Mouse (Mus musculus) heart, embryonic 12.5 days (tissue): ENCODE measurements around the gene Cd164l2. TPM values are rescaled to one million over a fixed set of nuclear protein-coding genes. Genes with fewer than 3 reads are reported as not detected.
A peak's percentile ranks its signal among the peaks of the same experiment; 100 is the strongest.

Source experiments
- ATAC-seq: fragments of 200-750 bp; cut with Nextera tagmentation; 2 replicates; pipeline ENCODE4 v1.8.0; 2017; ENCODE audit warnings: moderate TSS enrichment, moderate library complexity; ENCODE audit not compliant: insufficient number of reproducible peaks, low FRiP score
- H3K27ac ChIP-seq: fragments of 300-500 bp; sonication (generic); 2 replicates; pipeline ENCODE4 v1.5.1; 2016; ENCODE audit warnings: mild to moderate bottlenecking, moderate library complexity; ENCODE audit not compliant: poor library complexity, severe bottlenecking
- H3K27me3 ChIP-seq: fragments of 300-500 bp; sonication (generic); replicated peaks from 2 replicates; pipeline ENCODE4 v1.6.1; 2016; ENCODE audit warnings: mild to moderate bottlenecking, moderate library complexity
- H3K36me3 ChIP-seq: fragments of 300-500 bp; sonication (generic); 2 replicates; pipeline ENCODE4 v1.6.1; 2016; ENCODE audit warnings: mild to moderate bottlenecking, moderate library complexity
- H3K4me1 ChIP-seq: fragments of 300-500 bp; sonication (generic); replicated peaks from 2 replicates; pipeline ENCODE4 v1.6.1; 2016; ENCODE audit warnings: mild to moderate bottlenecking
- H3K4me2 ChIP-seq: fragments of 300-500 bp; sonication (generic); 2 replicates; pipeline ENCODE4 v1.6.1; 2016; ENCODE audit warnings: mild to moderate bottlenecking, moderate library complexity
- H3K4me3 ChIP-seq: fragments of 300-500 bp; sonication (generic); 2 replicates; pipeline ENCODE4 v1.5.1; 2016; ENCODE audit warnings: mild to moderate bottlenecking
- H3K9ac ChIP-seq: fragments of 300-500 bp; sonication (generic); 2 replicates; pipeline ENCODE4 v1.6.1; 2016; ENCODE audit warnings: mild to moderate bottlenecking, moderate library complexity
- H3K9me3 ChIP-seq: fragments of 300-500 bp; sonication (generic); replicated peaks from 2 replicates; pipeline ENCODE4 v1.6.1; 2016; ENCODE audit warnings: mild to moderate bottlenecking, moderate library complexity
- WGBS: fragments of 180-500 bp; shearing (Covaris S2); methylation state at CpG from one replicate; pipeline ENCODE4 v1.1.7; 2016; 5-methylcytosine and 5-hydroxymethylcytosine counted together
- polyA plus RNA-seq: library from polyadenylated mRNA; unstranded; fragments of >200 nt; fragmentation: Nextera tagmentation; extraction: Ambion mirVana; gene quantifications from 2 replicates; pipeline ENCODE4 v1.2.1, GENCODE M21; 2016

Gene Cd164l2
- polyA plus RNA-seq, 1 experiment from 2014 or later, result 0.34 TPM

GRCm38 (mm10) chr4:133257798-133258408 is 46.0 kb downstream of the Cd164l2 start:
- Histone ChIP-seq H3K4me1 (0 out of 2 replicates have a peak, but pooled peaks cover 3% of the 10 kb centered on the region), H3K27me3 (peaks cover 62% of the 10 kb centered on the region), H3K4me3 (no peak overlapping the region), H3K9me3 (no peaks in the 10 kb centered on the region), H3K9ac (no peak overlapping the region), H3K4me2 (no peak overlapping the region), H3K36me3 (no peaks in the 10 kb centered on the region), H3K27ac (no peak overlapping the region)
- ATAC-seq, result 0 out of 2 replicates have a peak, but pooled peaks have one; percentile 27
- WGBS, result 75% methylated on average over 12 of the region's 12 CpGs

- peaks cover 31% of the 10 kb centered on the region for H3K36me3 ChIP-seq
- H3K27ac ChIP-seq, result no peak overlapping the region
- ATAC-seq, result no peak
- 0 out of 2 replicates have a peak, but pooled peaks cover 1% of the 10 kb centered on the region for H3K4me1 ChIP-seq
- H3K9me3 ChIP-seq, result peaks cover 8% of the 10 kb centered on the region; the same call in 1 of the 2 replicates
- no peak overlapping the region for H3K9ac ChIP-seq
- WGBS, result 44% methylated on average over 10 of the region's 10 CpGs
- no peak overlapping the region for H3K4me3 ChIP-seq
- no peak overlapping the region for H3K4me2 ChIP-seq
- H3K27me3 ChIP-seq, result peaks cover 24% of the 10 kb centered on the region
Observed at GRCm38 (mm10) chr4:133261641-133262374, 49.9 kb downstream of the Cd164l2 start.

GRCm38 (mm10) chr4:133262375-133262765 is 50.4 kb downstream of the Cd164l2 start:
- H3K27me3 ChIP-seq, result peaks cover 18% of the 10 kb centered on the region
- no peak overlapping the region for H3K9ac ChIP-seq
- no peak overlapping the region for H3K27ac ChIP-seq
- no peak overlapping the region for H3K4me3 ChIP-seq
- H3K9me3 ChIP-seq, result peaks cover 8% of the 10 kb centered on the region; the same call in 1 of the 2 replicates
- ATAC-seq, result no peak
- H3K4me2 ChIP-seq, result no peak overlapping the region
- H3K36me3 ChIP-seq, result peaks cover 36% of the 10 kb centered on the region
- 64% methylated on average over 7 of the region's 7 CpGs for WGBS
- H3K4me1 ChIP-seq, result no peaks in the 10 kb centered on the region

GRCm38 (mm10) chr4:133262882-133263281 is 51.0 kb downstream of the Cd164l2 start, which contains the start of gene Sytl1:
Gene Sytl1 (minus strand): TSS chr4:133263113.
- H3K4me2 ChIP-seq, result no peak within 1 kb of the TSS
- no peaks in the 10 kb centered on the region for H3K4me1 ChIP-seq
- peaks cover 13% of the 10 kb centered on the region for H3K27me3 ChIP-seq
- no peak within 1 kb of the TSS for H3K4me3 ChIP-seq
- no peak within 1 kb of the TSS for H3K27ac ChIP-seq
- peaks cover 41% of the 10 kb centered on the region for H3K36me3 ChIP-seq
- ATAC-seq, result no peak
- no peak within 1 kb of the TSS for H3K9ac ChIP-seq
- peaks cover 8% of the 10 kb centered on the region; the same call in 1 of the 2 replicates for H3K9me3 ChIP-seq
- 43% methylated on average over 7 of the region's 7 CpGs for WGBS

GRCm38 (mm10) chr4:133263756-133264155 is 51.8 kb downstream of the Cd164l2 start:
- Histone ChIP-seq H3K4me3 (no peak overlapping the region), H3K27me3 (peaks cover 7% of the 10 kb centered on the region), H3K9me3 (peaks cover 8% of the 10 kb centered on the region; the same call in 1 of the 2 replicates), H3K36me3 (peaks cover 50% of the 10 kb centered on the region), H3K4me2 (no peak overlapping the region), H3K9ac (no peak overlapping the region), H3K27ac (no peak overlapping the region), H3K4me1 (no peaks in the 10 kb centered on the region)
- no peak for ATAC-seq
- WGBS, result 88% methylated on average over 5 of the region's 5 CpGs

GRCm38 (mm10) chr4:133264559-133264958 is 52.6 kb downstream of the Cd164l2 start:
- H3K9ac ChIP-seq, result no peak overlapping the region
- H3K27ac ChIP-seq, result no peak overlapping the region
- no peak for ATAC-seq
- no peaks in the 10 kb centered on the region for H3K4me1 ChIP-seq
- H3K36me3 ChIP-seq, result peaks cover 58% of the 10 kb centered on the region
- peaks cover 8% of the 10 kb centered on the region; the same call in 1 of the 2 replicates for H3K9me3 ChIP-seq
- 91% methylated on average over 2 of the region's 2 CpGs for WGBS
- H3K4me2 ChIP-seq, result no peak overlapping the region
- no peaks in the 10 kb centered on the region; the same call in 1 of the 2 replicates for H3K27me3 ChIP-seq
- H3K4me3 ChIP-seq, result no peak overlapping the region

GRCm38 (mm10) chr4:133265297-133265696 is 53.4 kb downstream of the Cd164l2 start:
- no peak for ATAC-seq
- WGBS, result 89% methylated on average over 3 of the region's 3 CpGs
- Histone ChIP-seq H3K27me3 (no peaks in the 10 kb centered on the region; the same call in 1 of the 2 replicates), H3K4me3 (no peak overlapping the region), H3K27ac (no peak overlapping the region), H3K4me1 (no peaks in the 10 kb centered on the region), H3K9me3 (peaks cover 8% of the 10 kb centered on the region; the same call in 1 of the 2 replicates), H3K36me3 (peaks cover 60% of the 10 kb centered on the region), H3K9ac (no peak overlapping the region), H3K4me2 (no peak overlapping the region)

- Histone ChIP-seq H3K4me2 (no peak overlapping the region), H3K27me3 (no peaks in the 10 kb centered on the region; the same call in 1 of the 2 replicates), H3K4me3 (no peak overlapping the region), H3K9me3 (peaks cover 8% of the 10 kb centered on the region; the same call in 1 of the 2 replicates), H3K9ac (no peak overlapping the region), H3K27ac (no peak overlapping the region), H3K36me3 (peaks cover 60% of the 10 kb centered on the region), H3K4me1 (no peaks in the 10 kb centered on the region)
- ATAC-seq, result no peak
- 88% methylated on average over 4 of the region's 4 CpGs for WGBS
Observed at GRCm38 (mm10) chr4:133265759-133266158, 53.8 kb downstream of the Cd164l2 start.

- Histone ChIP-seq H3K27me3 (no peaks in the 10 kb centered on the region; the same call in 1 of the 2 replicates), H3K9ac (no peak overlapping the region), H3K4me3 (no peak overlapping the region), H3K36me3 (peaks cover 60% of the 10 kb centered on the region), H3K9me3 (peaks cover 8% of the 10 kb centered on the region; the same call in 1 of the 2 replicates), H3K4me2 (no peak overlapping the region), H3K4me1 (no peaks in the 10 kb centered on the region), H3K27ac (no peak overlapping the region)
- 93% methylated on average over 12 of the region's 12 CpGs for WGBS
- no peak for ATAC-seq
Observed at GRCm38 (mm10) chr4:133266248-133266880, 54.4 kb downstream of the Cd164l2 start.

GRCm38 (mm10) chr4:133268931-133269330 is 57.0 kb downstream of the Cd164l2 start:
- ATAC-seq, result no peak
- Histone ChIP-seq H3K9me3 (peaks cover 5% of the 10 kb centered on the region; the same call in 1 of the 2 replicates), H3K27me3 (no peaks in the 10 kb centered on the region), H3K4me1 (no peaks in the 10 kb centered on the region), H3K4me2 (no peak overlapping the region), H3K27ac (no peak overlapping the region), H3K4me3 (no peak overlapping the region), H3K9ac (no peak overlapping the region), H3K36me3 (peaks cover 68% of the 10 kb centered on the region)
- WGBS, result 86% methylated on average over 3 of the region's 3 CpGs

GRCm38 (mm10) chr4:133269596-133269995 is 57.7 kb downstream of the Cd164l2 start:
- H3K4me1 ChIP-seq, result no peaks in the 10 kb centered on the region
- no peak overlapping the region for H3K4me3 ChIP-seq
- 0 out of 2 replicates have a peak, but pooled peaks cover under 1% of the 10 kb centered on the region for H3K9me3 ChIP-seq
- H3K9ac ChIP-seq, result no peak overlapping the region
- no peak overlapping the region for H3K4me2 ChIP-seq
- ATAC-seq, result no peak
- H3K27me3 ChIP-seq, result no peaks in the 10 kb centered on the region
- H3K36me3 ChIP-seq, result peaks cover 66% of the 10 kb centered on the region
- WGBS, result 76% methylated on average over 3 of the region's 3 CpGs
- no peak overlapping the region for H3K27ac ChIP-seq
